Mouse (Mus musculus) liver, adult 2 months (tissue): ENCODE measurements around the gene Awat1.

ENCODE experiments used
- CTCF ChIP-seq: fragments of 200-500 bp; IDR thresholded peaks from 2 replicates; pipeline ENCODE4 v1.5.1; 2011; ENCODE audit warnings: low read depth, low read length, control low read depth
- POLR2A ChIP-seq: fragments of 200-500 bp; IDR thresholded peaks from 2 replicates; pipeline ENCODE4 v1.6.1; 2011; ENCODE audit warnings: low read length, control low read depth; ENCODE audit not compliant: insufficient read depth; ENCODE audit errors: extremely low read depth

DNA sequence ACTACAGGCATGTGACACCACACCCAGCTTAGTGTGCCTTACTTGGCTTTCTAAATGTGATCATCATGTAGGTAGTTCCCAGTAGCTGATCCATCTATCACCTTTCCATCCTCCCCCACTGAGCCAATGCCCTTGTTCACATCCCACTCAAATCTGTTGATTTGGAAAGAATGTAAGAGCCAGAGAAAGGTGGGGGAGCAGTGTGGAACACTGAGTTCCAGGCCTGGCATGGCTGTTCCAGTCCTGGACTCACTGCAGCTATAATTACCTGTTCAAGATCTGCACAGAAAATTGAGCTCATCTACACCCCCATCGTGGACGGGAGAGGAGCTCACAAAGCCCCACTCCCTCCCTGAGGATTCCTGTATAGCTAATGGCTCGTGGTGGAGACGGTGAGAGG is 27.7 kb downstream of the Awat1 start:
- no peak for TF ChIP-seq CTCF
- no peak for TF ChIP-seq POLR2A
